Mouse (Mus musculus): ENCODE measurements around the gene Tldc1. TPM values are rescaled to one million over a fixed set of nuclear protein-coding genes. Genes with fewer than 3 reads are reported as not detected.
A peak's percentile ranks its signal among the peaks of the same experiment; 100 is the strongest.

Tldc1 gene
- polyA plus RNA-seq, 1 experiment from 2014 or later: 10.3 TPM

GRCm38 (mm10) chr8:119819976-119820375 lies 41.8 kb upstream of the Tldc1 start:
- Histone ChIP-seq H3K27ac (ENCODE audit: low read depth, low read length) (no peak overlapping the region), H3K4me1 (ENCODE audit: control insufficient read depth, insufficient read depth, low read length) (peaks cover 11% of the 10 kb centered on the region), H3K9me3 (ENCODE audit: control insufficient read depth, low read length) (no peaks in the 10 kb centered on the region), H3K36me3 (ENCODE audit: control insufficient read depth, insufficient read depth, low read length) (peaks cover 4% of the 10 kb centered on the region; the same call in 1 of the 2 replicates), H3K4me2 (ENCODE audit: low read depth) (no peak overlapping the region), H3K4me3 (ENCODE audit: low read depth, low read length) (no peak overlapping the region), H3K27me3 (ENCODE audit: control insufficient read depth, insufficient read depth, low read length) (no peaks in the 10 kb centered on the region), H3K9ac (ENCODE audit: low read length) (no peak overlapping the region)
- ATAC-seq (ENCODE audit: insufficient read depth, low FRiP score, low TSS enrichment) (no peak), DNase-seq (ENCODE audit: low spot score) (no peak)
- WGBS: 90% methylated on average over 8 of the region's 8 CpGs

GRCm38 (mm10) chr8:119819316-119819715 lies 41.1 kb upstream of the Tldc1 start:
- no peak overlapping the region for H3K4me3 ChIP-seq (ENCODE audit: low read depth, low read length)
- no peaks in the 10 kb centered on the region for H3K27me3 ChIP-seq (ENCODE audit: control insufficient read depth, insufficient read depth, low read length)
- ATAC-seq (ENCODE audit: insufficient read depth, low FRiP score, low TSS enrichment): no peak
- H3K9me3 ChIP-seq (ENCODE audit: control insufficient read depth, low read length): no peaks in the 10 kb centered on the region
- no peak overlapping the region for H3K27ac ChIP-seq (ENCODE audit: low read depth, low read length)
- H3K4me2 ChIP-seq (ENCODE audit: low read depth): no peak overlapping the region
- H3K36me3 ChIP-seq (ENCODE audit: control insufficient read depth, insufficient read depth, low read length): peaks cover 4% of the 10 kb centered on the region; the same call in 1 of the 2 replicates
- H3K9ac ChIP-seq (ENCODE audit: low read length): no peak overlapping the region
- no peak for DNase-seq (ENCODE audit: low spot score)
- H3K4me1 ChIP-seq (ENCODE audit: control insufficient read depth, insufficient read depth, low read length): peaks cover 11% of the 10 kb centered on the region
- 77% methylated on average over 7 of the region's 7 CpGs for WGBS

- DNase-seq (ENCODE audit: low spot score) (no peak), ATAC-seq (ENCODE audit: insufficient read depth, low FRiP score, low TSS enrichment) (no peak)
- Histone ChIP-seq H3K4me3 (ENCODE audit: low read depth, low read length) (no peak overlapping the region), H3K9me3 (ENCODE audit: control insufficient read depth, low read length) (no peaks in the 10 kb centered on the region), H3K4me2 (ENCODE audit: low read depth) (no peak overlapping the region), H3K27ac (ENCODE audit: low read depth, low read length) (0 out of 2 replicates have a peak overlapping the region, but pooled peaks have one; percentile 11), H3K4me1 (ENCODE audit: control insufficient read depth, insufficient read depth, low read length) (peaks cover 17% of the 10 kb centered on the region), H3K27me3 (ENCODE audit: control insufficient read depth, insufficient read depth, low read length) (no peaks in the 10 kb centered on the region), H3K9ac (ENCODE audit: low read length) (no peak overlapping the region), H3K36me3 (ENCODE audit: control insufficient read depth, insufficient read depth, low read length) (peaks cover 2% of the 10 kb centered on the region; the same call in 1 of the 2 replicates)
- WGBS: 23% methylated on average over 12 of the region's 12 CpGs
Measured at GRCm38 (mm10) chr8:119817446-119817845, 39.2 kb upstream of the Tldc1 start.

GRCm38 (mm10) chr8:119816219-119816618 lies 38.0 kb upstream of the Tldc1 start:
- no peak for ATAC-seq (ENCODE audit: insufficient read depth, low FRiP score, low TSS enrichment)
- no peak overlapping the region for H3K27ac ChIP-seq (ENCODE audit: low read depth, low read length)
- H3K9me3 ChIP-seq (ENCODE audit: control insufficient read depth, low read length): no peaks in the 10 kb centered on the region
- H3K27me3 ChIP-seq (ENCODE audit: control insufficient read depth, insufficient read depth, low read length): no peaks in the 10 kb centered on the region
- no peak for DNase-seq (ENCODE audit: low spot score)
- H3K4me3 ChIP-seq (ENCODE audit: low read depth, low read length): no peak overlapping the region
- H3K36me3 ChIP-seq (ENCODE audit: control insufficient read depth, insufficient read depth, low read length): peaks cover 2% of the 10 kb centered on the region; the same call in 1 of the 2 replicates
- H3K9ac ChIP-seq (ENCODE audit: low read length): no peak overlapping the region
- peaks cover 20% of the 10 kb centered on the region for H3K4me1 ChIP-seq (ENCODE audit: control insufficient read depth, insufficient read depth, low read length)
- 81% methylated on average over 6 of the region's 6 CpGs for WGBS
- no peak overlapping the region for H3K4me2 ChIP-seq (ENCODE audit: low read depth)

GRCm38 (mm10) chr8:119812650-119813431 lies 34.6 kb upstream of the Tldc1 start:
- Histone ChIP-seq H3K27me3 (ENCODE audit: control insufficient read depth, insufficient read depth, low read length) (no peaks in the 10 kb centered on the region), H3K4me3 (ENCODE audit: low read depth, low read length) (no peak overlapping the region), H3K9ac (ENCODE audit: low read length) (no peak overlapping the region), H3K9me3 (ENCODE audit: control insufficient read depth, low read length) (no peaks in the 10 kb centered on the region), H3K4me1 (ENCODE audit: control insufficient read depth, insufficient read depth, low read length) (peaks cover 23% of the 10 kb centered on the region), H3K27ac (ENCODE audit: low read depth, low read length) (no peak overlapping the region), H3K36me3 (ENCODE audit: control insufficient read depth, insufficient read depth, low read length) (peaks cover 2% of the 10 kb centered on the region), H3K4me2 (ENCODE audit: low read depth) (no peak overlapping the region)
- WGBS: 85% methylated on average over 12 of the region's 12 CpGs
- ATAC-seq (ENCODE audit: insufficient read depth, low FRiP score, low TSS enrichment) (no peak), DNase-seq (ENCODE audit: low spot score) (no peak)

- no peak overlapping the region for H3K4me3 ChIP-seq (ENCODE audit: low read depth, low read length)
- H3K4me2 ChIP-seq (ENCODE audit: low read depth): no peak overlapping the region
- 60% methylated on average over 6 of the region's 6 CpGs for WGBS
- H3K4me1 ChIP-seq (ENCODE audit: control insufficient read depth, insufficient read depth, low read length): peaks cover 15% of the 10 kb centered on the region
- peaks cover 2% of the 10 kb centered on the region for H3K36me3 ChIP-seq (ENCODE audit: control insufficient read depth, insufficient read depth, low read length)
- no peaks in the 10 kb centered on the region for H3K9me3 ChIP-seq (ENCODE audit: control insufficient read depth, low read length)
- no peak overlapping the region for H3K27ac ChIP-seq (ENCODE audit: low read depth, low read length)
- H3K9ac ChIP-seq (ENCODE audit: low read length): no peak overlapping the region
- no peak for ATAC-seq (ENCODE audit: insufficient read depth, low FRiP score, low TSS enrichment)
- no peaks in the 10 kb centered on the region for H3K27me3 ChIP-seq (ENCODE audit: control insufficient read depth, insufficient read depth, low read length)
- DNase-seq (ENCODE audit: low spot score): no peak
Measured at GRCm38 (mm10) chr8:119811925-119812324, 33.7 kb upstream of the Tldc1 start.

GRCm38 (mm10) chr8:119810953-119811499 lies 32.8 kb upstream of the Tldc1 start:
- no peak overlapping the region for H3K4me3 ChIP-seq (ENCODE audit: low read depth, low read length)
- no peaks in the 10 kb centered on the region for H3K27me3 ChIP-seq (ENCODE audit: control insufficient read depth, insufficient read depth, low read length)
- WGBS: 91% methylated on average over 14 of the region's 14 CpGs
- no peak overlapping the region for H3K4me2 ChIP-seq (ENCODE audit: low read depth)
- peaks cover 2% of the 10 kb centered on the region for H3K36me3 ChIP-seq (ENCODE audit: control insufficient read depth, insufficient read depth, low read length)
- no peak overlapping the region for H3K9ac ChIP-seq (ENCODE audit: low read length)
- ATAC-seq (ENCODE audit: insufficient read depth, low FRiP score, low TSS enrichment) (no peak), DNase-seq (ENCODE audit: low spot score) (no peak)
- no peaks in the 10 kb centered on the region for H3K9me3 ChIP-seq (ENCODE audit: control insufficient read depth, low read length)
- peaks cover 18% of the 10 kb centered on the region for H3K4me1 ChIP-seq (ENCODE audit: control insufficient read depth, insufficient read depth, low read length)
- no peak overlapping the region for H3K27ac ChIP-seq (ENCODE audit: low read depth, low read length)

- WGBS: 63% methylated on average over 20 of the region's 23 CpGs
- H3K4me1 ChIP-seq (ENCODE audit: control insufficient read depth, insufficient read depth, low read length): peaks cover 18% of the 10 kb centered on the region
- no peak overlapping the region for H3K27ac ChIP-seq (ENCODE audit: low read depth, low read length)
- no peak overlapping the region for H3K4me2 ChIP-seq (ENCODE audit: low read depth)
- ATAC-seq (ENCODE audit: insufficient read depth, low FRiP score, low TSS enrichment) (peak; percentile 56; the same call in 1 of the 2 replicates), DNase-seq (ENCODE audit: low spot score) (peak; percentile 58)
- H3K4me3 ChIP-seq (ENCODE audit: low read depth, low read length): no peak overlapping the region
- no peaks in the 10 kb centered on the region for H3K9me3 ChIP-seq (ENCODE audit: control insufficient read depth, low read length)
- H3K36me3 ChIP-seq (ENCODE audit: control insufficient read depth, insufficient read depth, low read length): peaks cover 2% of the 10 kb centered on the region
- no peak overlapping the region for H3K9ac ChIP-seq (ENCODE audit: low read length)
- no peaks in the 10 kb centered on the region for H3K27me3 ChIP-seq (ENCODE audit: control insufficient read depth, insufficient read depth, low read length)
Measured at GRCm38 (mm10) chr8:119810127-119810868, 32.1 kb upstream of the Tldc1 start.
